Mouse (Mus musculus) R1 (cell line): ENCODE measurements around the gene Glrx5.

Experiments used
- DNase-seq: peaks from one replicate; pipeline ENCODE4 v3.0.0-alpha.2; 2018; ENCODE audit warnings: low read depth, low spot score

Glrx5 gene

DNA sequence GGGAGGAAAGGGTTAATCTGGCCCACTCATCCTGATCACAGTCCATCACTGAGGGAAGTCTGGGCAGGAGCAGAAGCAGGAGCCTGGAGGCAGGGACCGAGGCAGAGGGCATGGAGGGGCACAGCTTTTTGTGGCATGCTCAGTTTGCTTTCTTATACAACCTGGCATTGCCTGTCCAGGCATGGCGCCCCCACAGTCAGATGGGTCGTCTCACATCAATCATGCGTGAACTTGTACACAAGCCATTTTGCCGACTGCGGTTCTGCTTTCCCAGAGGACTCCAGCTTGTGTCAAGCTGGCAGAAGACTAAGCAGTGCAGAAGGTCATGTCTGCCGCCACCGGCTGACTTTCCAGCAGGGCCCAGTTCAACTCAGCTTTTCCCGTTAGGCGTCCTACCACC is 34.0 kb downstream of the Glrx5 start:
- no peak for DNase-seq

DNA sequence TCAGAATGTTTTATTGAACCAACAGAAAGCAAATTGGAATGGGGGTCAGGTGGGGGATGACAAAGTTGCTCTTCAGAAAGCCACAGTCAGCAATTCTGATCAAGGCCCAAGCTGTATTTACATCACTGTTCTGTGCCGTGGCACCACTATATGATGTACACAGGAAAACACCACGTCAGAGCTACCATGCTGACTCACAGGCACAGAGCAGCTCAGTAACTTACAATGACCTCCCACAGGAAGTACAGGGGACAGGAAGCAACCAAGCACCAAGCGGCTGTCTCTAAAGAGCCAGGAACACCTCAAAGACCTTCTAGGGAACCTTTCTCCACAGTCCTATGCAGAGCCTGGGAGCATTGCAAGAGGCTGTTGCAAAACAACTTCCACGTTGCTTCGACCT is 36.4 kb downstream of the Glrx5 start:
- DNase-seq = no peak

DNA sequence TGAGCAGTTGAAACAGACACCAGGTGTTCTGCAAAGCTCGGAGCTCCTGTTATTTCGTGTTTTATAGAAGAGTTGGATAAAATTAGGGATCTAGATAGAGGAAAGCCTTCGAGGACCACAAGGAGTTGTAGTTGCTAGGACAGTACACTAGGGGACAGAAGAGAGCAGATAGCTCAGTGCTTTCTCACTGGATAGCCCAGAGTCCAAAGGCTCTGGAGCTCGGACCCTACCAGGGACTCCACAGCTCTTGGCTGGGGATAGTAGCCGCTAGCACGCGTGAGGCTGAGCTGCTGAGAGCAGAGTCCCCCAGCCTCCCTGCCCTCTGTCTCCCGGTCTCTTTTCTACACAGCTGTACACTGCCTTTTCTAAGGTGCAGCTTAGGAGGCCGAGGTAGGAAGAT is 41.2 kb downstream of the Glrx5 start:
- peak; percentile 77 for DNase-seq

DNA sequence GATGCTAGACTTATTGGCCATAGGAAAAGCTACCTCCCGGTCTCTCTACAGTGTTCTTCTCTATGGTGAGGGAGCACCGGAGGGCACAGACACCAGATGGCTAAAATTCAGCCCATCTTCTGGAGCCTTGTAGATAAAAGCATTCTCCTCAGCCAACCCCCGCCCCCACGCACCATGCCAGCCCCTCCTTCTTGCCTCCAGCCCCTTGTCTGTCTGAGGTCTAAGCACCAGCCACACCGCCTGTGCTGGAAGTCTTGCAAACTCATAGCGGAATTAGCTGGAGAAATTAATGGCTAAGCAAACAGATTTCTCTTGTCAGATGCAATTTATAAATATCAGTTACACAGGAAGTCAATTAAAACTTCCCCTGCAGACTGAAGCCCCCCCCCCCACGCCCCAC is 43.0 kb downstream of the Glrx5 start:
- no peak for DNase-seq

DNA sequence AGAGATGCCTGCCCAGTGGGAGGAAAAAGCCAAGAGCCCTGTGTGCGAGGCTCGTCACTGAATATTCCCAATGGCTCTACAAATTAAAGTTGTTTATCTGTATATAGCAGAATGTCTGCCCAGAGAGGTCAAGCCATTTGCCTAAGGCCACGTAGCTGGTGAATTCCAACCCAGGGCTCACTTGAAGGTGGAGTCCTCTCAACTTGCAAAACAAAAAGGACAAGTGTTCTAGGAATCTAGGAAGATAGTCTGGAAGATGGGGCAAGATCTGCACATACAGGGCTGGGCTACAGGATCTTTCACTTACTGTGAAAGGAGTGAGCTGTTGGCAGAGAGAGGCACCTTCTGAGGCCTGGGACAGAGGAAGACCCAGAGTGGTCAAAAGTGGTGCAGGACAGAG is 44.0 kb downstream of the Glrx5 start:
- DNase-seq = peak; percentile 76

DNA sequence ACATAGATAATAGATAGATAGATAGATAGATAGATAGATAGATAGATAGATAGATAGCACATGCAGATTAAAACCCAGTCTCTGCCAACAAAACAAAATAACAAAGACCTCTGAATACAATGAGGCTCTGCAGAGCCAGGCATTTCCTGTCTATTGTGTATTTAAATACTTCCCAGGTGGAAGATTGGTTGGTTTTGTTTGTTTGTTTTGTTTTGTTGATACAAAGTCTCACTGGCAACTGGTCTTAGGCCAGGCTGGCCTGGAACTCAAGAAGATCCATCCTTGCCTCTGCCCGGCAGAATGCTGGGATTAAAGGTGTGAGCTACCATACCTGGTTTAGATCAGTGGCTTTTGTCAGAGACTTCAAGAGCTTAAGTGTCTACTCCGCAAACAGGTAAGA is 44.7 kb downstream of the Glrx5 start:
- DNase-seq = peak; percentile 81

DNA sequence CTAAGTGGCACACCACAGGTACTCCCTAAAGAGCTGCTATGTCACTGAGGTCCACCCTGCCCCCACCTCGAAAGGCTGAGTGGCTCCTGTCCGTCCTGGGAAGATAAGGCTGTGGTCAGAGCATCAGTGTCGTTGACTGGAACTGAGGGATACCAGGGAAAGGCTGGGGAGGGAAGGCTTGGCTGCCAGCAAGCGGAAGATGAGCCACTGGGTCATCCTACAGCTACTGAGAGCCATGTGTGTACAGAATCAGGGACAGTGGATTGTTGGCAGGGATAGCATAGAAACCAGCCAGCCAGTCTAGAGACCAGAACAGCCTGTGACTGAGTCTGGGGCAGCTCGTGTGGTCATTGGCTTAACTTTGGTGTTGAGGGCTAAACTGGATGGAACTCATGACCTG is 51.7 kb downstream of the Glrx5 start:
- DNase-seq = no peak

DNA sequence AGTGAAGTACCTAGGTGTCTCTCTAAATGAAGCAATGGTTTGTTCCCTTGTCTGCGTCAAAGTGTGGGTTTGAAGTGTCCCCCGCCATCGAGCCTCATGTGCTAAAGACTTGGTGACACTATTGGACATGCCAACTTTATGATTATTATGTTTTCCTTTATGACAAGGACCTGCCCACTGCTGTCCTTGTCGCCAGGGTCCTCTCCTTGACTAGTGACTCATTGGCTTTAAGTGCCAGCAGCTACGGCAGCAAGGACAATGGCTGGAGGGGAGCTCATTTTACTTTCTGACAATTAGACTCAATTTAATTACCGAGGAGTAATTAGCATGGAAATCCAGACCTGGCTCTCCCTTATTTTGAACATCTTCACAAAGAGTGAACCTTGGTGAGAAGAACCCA is 52.3 kb downstream of the Glrx5 start:
- no peak for DNase-seq

DNA sequence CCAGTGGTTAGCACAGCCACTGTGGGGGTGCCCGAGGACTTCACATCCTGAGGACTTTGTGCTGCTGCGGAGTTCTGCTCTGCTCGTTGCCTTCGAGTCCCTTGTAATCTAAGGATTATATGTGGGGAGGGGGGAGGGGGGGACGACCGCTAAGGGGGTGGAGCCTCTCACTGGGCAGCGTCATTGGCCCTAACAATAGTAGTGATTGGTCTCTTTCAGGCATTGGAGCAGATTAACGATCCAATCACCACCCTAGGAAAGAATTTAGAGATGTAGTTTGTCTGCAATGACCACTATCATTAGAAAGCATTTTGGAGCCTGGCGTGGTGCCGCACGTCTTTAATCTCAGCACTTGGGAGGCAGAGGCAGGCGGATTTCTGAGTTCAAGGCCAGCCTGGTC is 52.8 kb downstream of the Glrx5 start:
- peak; percentile 77 for DNase-seq

DNA sequence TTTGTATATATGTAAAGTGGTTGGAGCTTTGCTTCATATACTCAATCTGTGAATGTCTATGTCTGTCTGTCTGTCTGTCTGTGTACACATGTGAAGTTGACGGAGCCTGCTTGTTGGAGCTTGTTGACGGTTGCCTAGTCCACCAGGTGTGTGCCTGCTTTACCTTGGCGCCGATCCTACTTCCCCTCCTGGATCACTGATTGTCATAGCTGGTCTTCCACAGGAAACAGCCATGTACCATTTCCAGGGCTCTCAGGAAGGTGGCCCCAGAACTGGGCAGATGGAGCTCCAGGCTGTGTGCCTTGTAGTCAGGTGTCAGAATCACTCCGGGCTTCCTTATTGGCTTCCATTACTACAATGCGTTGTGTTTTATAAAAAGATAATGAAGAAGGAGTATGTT is 54.3 kb downstream of the Glrx5 start:
- no peak for DNase-seq

DNA sequence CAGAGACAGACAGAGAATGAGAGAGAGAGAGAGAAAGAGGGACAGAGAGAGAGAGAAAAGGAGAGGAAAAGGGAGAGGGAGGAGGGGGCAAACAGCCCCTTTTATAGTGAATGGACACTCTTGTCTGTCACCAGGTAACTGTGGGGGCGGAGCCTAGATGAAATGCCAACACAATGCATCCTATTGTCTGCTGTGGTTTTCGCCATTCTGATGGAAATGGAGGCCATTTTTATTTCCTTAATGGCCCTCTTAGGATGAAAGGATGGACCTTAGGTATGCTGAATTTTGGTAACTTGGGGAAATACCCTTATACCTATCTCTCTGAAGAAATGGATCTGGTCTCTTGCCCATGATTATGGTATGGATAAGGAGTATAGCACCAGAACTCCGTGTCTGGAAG is 54.9 kb downstream of the Glrx5 start:
- peak; percentile 86 for DNase-seq

DNA sequence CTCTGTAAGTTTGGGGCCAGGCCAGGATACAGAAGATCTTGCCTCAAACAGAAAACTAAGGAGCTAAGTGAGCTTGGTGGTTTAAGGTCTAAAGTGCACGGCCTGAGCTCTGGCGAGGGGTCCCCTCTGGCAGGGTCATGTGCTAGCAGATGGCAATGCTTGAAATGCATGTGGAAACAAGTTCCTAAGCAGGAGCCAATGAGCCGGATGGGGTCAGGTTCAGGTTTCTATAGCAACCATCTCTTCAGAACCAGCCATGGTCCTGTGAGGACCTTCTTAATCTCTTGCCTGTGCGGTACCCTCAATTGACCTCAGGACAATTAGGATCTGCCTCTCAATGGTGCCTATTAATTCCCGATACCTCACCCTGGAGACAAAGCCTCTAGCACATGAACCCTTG is 56.7 kb downstream of the Glrx5 start:
- DNase-seq = no peak

DNA sequence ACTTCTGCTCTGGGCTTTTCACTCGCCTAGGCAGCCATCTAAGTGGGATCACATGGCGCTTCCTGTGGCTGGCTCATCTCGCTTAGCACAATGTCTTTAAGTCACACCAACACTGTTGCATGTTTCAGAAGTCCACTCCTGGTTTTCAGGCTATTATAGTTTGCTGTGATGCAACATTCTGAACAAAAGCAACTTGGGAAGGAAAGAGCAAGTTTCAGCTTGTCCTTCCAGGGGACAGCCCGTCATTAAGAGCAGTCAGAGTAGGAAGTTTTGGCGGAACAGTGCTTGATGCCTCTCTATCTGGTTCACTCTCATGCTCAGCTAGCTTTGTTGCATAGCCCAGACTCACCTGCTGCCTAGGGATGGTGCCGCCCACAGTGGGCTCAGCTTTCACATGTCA is 59.1 kb downstream of the Glrx5 start:
- DNase-seq = no peak
